Mouse (Mus musculus): ENCODE results near the gene Chd4. TPM values are rescaled to one million over a fixed set of nuclear protein-coding genes. Genes with fewer than 3 reads are reported as not detected.

Chd4 gene
- polyA plus RNA-seq, 1 experiment from 2014 or later, result 59.4 TPM

GRCm38 (mm10) chr6:125088561-125089321 is 7.0 kb upstream of the Chd4 start:
- peak overlapping the region; percentile 70 for H3K4me2 ChIP-seq (ENCODE audit: low read depth, low read length)
- H3K9ac ChIP-seq (ENCODE audit: low read length), result peak overlapping the region; percentile 64
- H3K9me3 ChIP-seq (ENCODE audit: control insufficient read depth, low read length), result no peaks in the 10 kb centered on the region
- peak overlapping the region; percentile 97 for H3K27ac ChIP-seq (ENCODE audit: low read length)
- H3K36me3 ChIP-seq (ENCODE audit: control insufficient read depth, insufficient read depth, low read length), result no peaks in the 10 kb centered on the region
- 3% methylated on average over 20 of the region's 20 CpGs for WGBS
- peak; percentile 88 for ATAC-seq (ENCODE audit: low read depth)
- H3K4me3 ChIP-seq (ENCODE audit: low read length), result no peak overlapping the region; the same call in none of the 2 replicates
- H3K4me1 ChIP-seq (replicated peaks; ENCODE audit: control insufficient read depth, insufficient read depth, low read length), result peaks cover 25% of the 10 kb centered on the region
- no peaks in the 10 kb centered on the region for H3K27me3 ChIP-seq (ENCODE audit: control insufficient read depth, insufficient read depth, low read depth, low read length)

DNA sequence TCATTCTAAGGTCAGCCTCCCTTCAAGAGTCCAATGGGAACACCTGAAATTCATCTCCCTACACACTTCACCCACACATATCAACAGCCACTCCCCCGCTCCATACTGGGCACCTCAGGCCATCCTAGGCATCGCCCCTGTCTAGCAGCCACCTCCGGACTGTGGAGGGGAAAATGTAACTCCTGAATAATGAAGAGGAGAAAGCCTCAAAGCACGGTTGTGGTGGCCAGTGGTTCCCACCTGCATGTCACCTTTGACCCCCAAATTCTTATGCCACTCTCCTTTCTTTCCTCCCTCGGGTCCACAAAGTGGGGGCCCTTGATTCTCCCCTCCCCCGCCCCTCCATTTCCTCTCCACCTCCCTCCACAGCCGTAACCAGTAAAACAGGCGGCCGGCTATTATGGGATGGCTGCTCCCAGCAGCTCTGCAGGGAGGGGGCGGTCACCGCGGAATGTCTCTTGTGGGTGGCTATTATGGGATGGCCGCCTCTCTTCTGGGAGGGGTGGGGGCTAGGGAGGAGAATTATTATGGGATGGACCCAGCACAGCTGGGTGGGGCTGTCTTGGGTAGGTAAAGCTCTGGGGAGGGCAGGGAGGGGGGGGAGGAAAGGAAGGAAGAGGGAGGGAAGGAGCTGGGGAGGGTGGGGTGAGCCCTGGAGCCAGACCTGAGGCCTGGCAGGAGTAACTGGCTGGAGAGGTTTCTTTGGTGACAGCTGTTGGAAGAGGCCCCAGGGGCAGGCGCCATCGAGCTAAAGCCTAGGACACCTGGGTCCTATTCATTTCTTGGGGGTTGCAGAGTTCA is 6.1 kb upstream of the Chd4 start:
- Histone ChIP-seq H3K4me3 (ENCODE audit: low read length) (peak overlapping the region; percentile 29), H3K36me3 (ENCODE audit: control insufficient read depth, insufficient read depth, low read length) (no peaks in the 10 kb centered on the region), H3K4me2 (ENCODE audit: low read depth, low read length) (peak overlapping the region; percentile 70), H3K4me1 (replicated peaks; ENCODE audit: control insufficient read depth, insufficient read depth, low read length) (peaks cover 25% of the 10 kb centered on the region), H3K9ac (ENCODE audit: low read length) (peak overlapping the region; percentile 62), H3K27me3 (ENCODE audit: control insufficient read depth, insufficient read depth, low read depth, low read length) (no peaks in the 10 kb centered on the region), H3K9me3 (ENCODE audit: control insufficient read depth, low read length) (no peaks in the 10 kb centered on the region), H3K27ac (ENCODE audit: low read length) (peak overlapping the region; percentile 97)
- WGBS, result 0% methylated on average over 15 of the region's 15 CpGs
- ATAC-seq (ENCODE audit: low read depth), result peak; percentile 79

DNA sequence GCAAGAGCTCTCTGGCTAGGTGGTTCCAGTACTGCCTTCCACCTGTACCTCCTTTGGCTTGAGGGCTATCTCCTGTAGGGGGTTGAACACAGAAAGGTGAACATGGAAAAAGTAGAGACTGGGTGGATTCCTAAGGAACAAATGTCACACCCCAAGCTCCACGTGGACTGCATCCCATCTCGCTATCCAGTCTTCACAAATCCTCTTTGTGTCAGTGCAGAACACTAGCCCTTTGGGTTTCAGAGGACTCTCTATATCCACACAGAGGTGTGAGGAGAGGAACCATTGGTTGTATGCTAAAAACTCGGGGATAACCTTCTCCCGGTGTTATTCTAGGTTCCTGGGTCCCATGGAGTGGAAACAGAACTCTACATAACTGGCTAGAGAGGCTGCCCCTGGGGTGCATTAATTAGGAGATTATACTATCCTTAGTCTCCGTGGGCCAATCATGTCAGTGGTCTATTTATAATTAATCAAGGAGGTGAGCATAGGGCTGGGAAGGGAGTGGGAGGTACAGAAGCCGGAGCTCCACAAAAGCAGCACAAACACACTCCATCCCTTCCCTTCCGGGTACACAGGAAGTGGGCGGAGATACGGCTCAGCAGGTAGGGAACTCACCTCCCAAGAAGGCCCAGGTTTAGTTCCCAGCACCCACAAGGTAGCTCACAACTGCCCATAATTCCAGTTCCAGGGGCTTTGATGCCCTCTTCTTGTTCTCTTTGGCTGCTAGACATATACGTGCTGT is 5.3 kb upstream of the Chd4 start:
- Histone ChIP-seq H3K4me1 (replicated peaks; ENCODE audit: control insufficient read depth, insufficient read depth, low read length) (peaks cover 25% of the 10 kb centered on the region), H3K4me2 (ENCODE audit: low read depth, low read length) (peak overlapping the region; percentile 70), H3K9ac (ENCODE audit: low read length) (peak overlapping the region; percentile 62), H3K4me3 (ENCODE audit: low read length) (0 out of 2 replicates have a peak overlapping the region, but pooled peaks have one; percentile 11), H3K36me3 (ENCODE audit: control insufficient read depth, insufficient read depth, low read length) (no peaks in the 10 kb centered on the region), H3K27me3 (ENCODE audit: control insufficient read depth, insufficient read depth, low read depth, low read length) (no peaks in the 10 kb centered on the region), H3K27ac (ENCODE audit: low read length) (peak overlapping the region; percentile 97), H3K9me3 (ENCODE audit: control insufficient read depth, low read length) (no peaks in the 10 kb centered on the region)
- no peak for ATAC-seq (ENCODE audit: low read depth)
- WGBS, result 49% methylated on average over 10 of the region's 10 CpGs

DNA sequence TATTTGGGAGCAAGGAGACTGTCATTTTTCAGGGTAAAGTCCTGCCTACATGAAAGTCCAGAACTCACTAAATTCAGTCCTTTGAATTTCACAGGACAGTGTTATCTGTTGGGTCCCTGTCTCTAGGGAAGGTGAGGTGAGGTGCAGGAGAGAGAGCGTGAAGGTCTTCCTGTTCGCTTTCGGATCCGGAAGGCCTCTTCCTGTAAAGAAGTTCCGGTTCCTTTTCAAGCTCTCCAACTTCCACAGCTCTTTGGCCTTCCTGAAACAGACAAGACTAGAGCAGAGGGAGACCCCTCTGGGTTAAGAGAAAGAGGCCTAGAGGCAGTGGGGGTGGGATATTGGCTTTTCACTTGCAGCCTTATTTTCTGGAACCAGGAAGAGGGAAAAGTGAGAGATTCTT is 3.4 kb upstream of the Chd4 start:
- 74% methylated on average over 5 of the region's 5 CpGs for WGBS
- 0 out of 2 replicates have a peak overlapping the region, but pooled peaks have one; percentile 4 for H3K27ac ChIP-seq (ENCODE audit: low read length)
- H3K9ac ChIP-seq (ENCODE audit: low read length), result no peak overlapping the region

GRCm38 (mm10) chr6:125094843-125095242 is 938 bp upstream of the Chd4 start:
- H3K4me3 ChIP-seq (ENCODE audit: low read length), result no peak overlapping the region
- peaks cover 34% of the 10 kb centered on the region for H3K4me1 ChIP-seq (replicated peaks; ENCODE audit: control insufficient read depth, insufficient read depth, low read length)
- no peak overlapping the region for H3K4me2 ChIP-seq (ENCODE audit: low read depth, low read length)
- ATAC-seq (ENCODE audit: low read depth), result no peak
- no peak overlapping the region for H3K9ac ChIP-seq (ENCODE audit: low read length)
- H3K27me3 ChIP-seq (ENCODE audit: control insufficient read depth, insufficient read depth, low read depth, low read length), result no peaks in the 10 kb centered on the region
- 37% methylated on average over 3 of the region's 3 CpGs for WGBS
- peak overlapping the region; percentile 95 for H3K27ac ChIP-seq (ENCODE audit: low read length)
- no peaks in the 10 kb centered on the region for H3K9me3 ChIP-seq (ENCODE audit: control insufficient read depth, low read length)
- peaks cover 5% of the 10 kb centered on the region; the same call in 1 of the 2 replicates for H3K36me3 ChIP-seq (ENCODE audit: control insufficient read depth, insufficient read depth, low read length)

More for the DNA sequence above, 3.4 kb upstream of the Chd4 start:
- H3K27me3 ChIP-seq (ENCODE audit: control insufficient read depth, insufficient read depth, low read depth, low read length), result no peaks in the 10 kb centered on the region
- no peak overlapping the region for H3K4me3 ChIP-seq (ENCODE audit: low read length)
- no peak overlapping the region for H3K4me2 ChIP-seq (ENCODE audit: low read depth, low read length)
- ATAC-seq (ENCODE audit: low read depth), result no peak
- H3K4me1 ChIP-seq (replicated peaks; ENCODE audit: control insufficient read depth, insufficient read depth, low read length), result peaks cover 25% of the 10 kb centered on the region
- no peaks in the 10 kb centered on the region for H3K36me3 ChIP-seq (ENCODE audit: control insufficient read depth, insufficient read depth, low read length)
- no peaks in the 10 kb centered on the region for H3K9me3 ChIP-seq (ENCODE audit: control insufficient read depth, low read length)

DNA sequence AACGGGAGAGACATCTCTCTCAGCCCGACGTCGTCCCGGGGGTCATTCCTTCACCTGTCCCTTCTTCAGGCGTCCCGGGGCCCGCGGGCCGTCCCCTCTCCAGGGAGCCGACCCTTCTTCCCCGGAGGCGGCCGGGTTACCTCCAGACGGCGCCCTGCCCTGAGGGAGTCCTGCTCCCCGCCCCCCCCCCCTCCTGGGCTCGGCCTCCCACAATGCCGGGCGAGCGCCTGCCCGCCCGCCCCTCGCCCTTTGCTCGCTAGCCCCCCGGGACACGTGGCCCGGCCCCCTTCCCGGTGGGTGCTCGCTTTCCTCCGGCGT is 457 bp downstream of the Chd4 start:
- H3K4me2 ChIP-seq (ENCODE audit: low read depth, low read length), result peak overlapping the region; percentile 95
- H3K4me3 ChIP-seq (ENCODE audit: low read length), result peak overlapping the region; percentile 90
- peaks cover 14% of the 10 kb centered on the region for H3K36me3 ChIP-seq (ENCODE audit: control insufficient read depth, insufficient read depth, low read length)
- H3K9me3 ChIP-seq (ENCODE audit: control insufficient read depth, low read length), result no peaks in the 10 kb centered on the region
- H3K27ac ChIP-seq (ENCODE audit: low read length), result peak overlapping the region; percentile 95
- ATAC-seq (ENCODE audit: low read depth), result peak; percentile 20
- H3K9ac ChIP-seq (ENCODE audit: low read length), result peak overlapping the region; percentile 92
- 0% methylated on average over 15 of the region's 32 CpGs for WGBS
- no peaks in the 10 kb centered on the region for H3K27me3 ChIP-seq (ENCODE audit: control insufficient read depth, insufficient read depth, low read depth, low read length)
- peaks cover 30% of the 10 kb centered on the region for H3K4me1 ChIP-seq (replicated peaks; ENCODE audit: control insufficient read depth, insufficient read depth, low read length)

GRCm38 (mm10) chr6:125096597-125097345 is 990 bp downstream of the Chd4 start:
- Histone ChIP-seq H3K36me3 (ENCODE audit: control insufficient read depth, insufficient read depth, low read length) (peaks cover 19% of the 10 kb centered on the region), H3K4me2 (ENCODE audit: low read depth, low read length) (peak overlapping the region; percentile 95), H3K4me1 (replicated peaks; ENCODE audit: control insufficient read depth, insufficient read depth, low read length) (peaks cover 30% of the 10 kb centered on the region), H3K27ac (ENCODE audit: low read length) (peak overlapping the region; percentile 95), H3K27me3 (ENCODE audit: control insufficient read depth, insufficient read depth, low read depth, low read length) (no peaks in the 10 kb centered on the region), H3K4me3 (ENCODE audit: low read length) (peak overlapping the region; percentile 90), H3K9me3 (ENCODE audit: control insufficient read depth, low read length) (no peaks in the 10 kb centered on the region), H3K9ac (ENCODE audit: low read length) (peak overlapping the region; percentile 92)
- ATAC-seq (ENCODE audit: low read depth), result peak; percentile 55
- WGBS, result 0% methylated on average over 36 of the region's 44 CpGs

DNA sequence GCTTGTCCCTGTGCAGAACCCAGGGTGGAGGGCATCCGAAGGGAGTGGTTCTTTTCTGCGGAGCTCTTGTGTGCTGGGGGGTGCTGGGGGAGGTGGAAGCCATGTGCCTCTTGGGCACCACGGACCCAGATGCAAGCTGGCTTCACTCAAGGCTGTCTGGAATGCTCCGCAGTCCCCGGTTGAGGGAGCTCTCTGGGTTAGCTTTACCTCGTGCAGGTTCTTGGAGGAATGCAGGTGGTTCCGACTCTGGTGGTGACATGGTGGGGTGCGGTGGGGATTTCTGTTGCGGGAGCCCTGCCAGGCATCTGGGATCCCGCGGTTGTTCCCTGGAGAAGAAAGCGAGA is 1.5 kb downstream of the Chd4 start:
- Histone ChIP-seq H3K4me2 (ENCODE audit: low read depth, low read length) (peak overlapping the region; percentile 95), H3K4me1 (replicated peaks; ENCODE audit: control insufficient read depth, insufficient read depth, low read length) (peaks cover 30% of the 10 kb centered on the region), H3K27ac (ENCODE audit: low read length) (peak overlapping the region; percentile 95), H3K9me3 (ENCODE audit: control insufficient read depth, low read length) (no peaks in the 10 kb centered on the region), H3K4me3 (ENCODE audit: low read length) (peak overlapping the region; percentile 90), H3K27me3 (ENCODE audit: control insufficient read depth, insufficient read depth, low read depth, low read length) (no peaks in the 10 kb centered on the region), H3K36me3 (ENCODE audit: control insufficient read depth, insufficient read depth, low read length) (peaks cover 24% of the 10 kb centered on the region), H3K9ac (ENCODE audit: low read length) (peak overlapping the region; percentile 92)
- under 1% methylated on average over 12 of the region's 12 CpGs for WGBS
- peak; percentile 4 for ATAC-seq (ENCODE audit: low read depth)

Measured in lung, embryonic 16.5 days (tissue).